Mouse (Mus musculus) limb, embryonic 11.5 days (tissue): ENCODE data around the gene Smtnl1. TPM values are rescaled to one million over a fixed set of nuclear protein-coding genes. Genes with fewer than 3 reads are reported as not detected.

Experiments
- ATAC-seq: fragments of 200-750 bp; cut with Nextera tagmentation; 2 replicates; pipeline ENCODE4 v1.8.0; 2017; ENCODE audit warnings: low read depth; ENCODE audit not compliant: insufficient number of reproducible peaks, low FRiP score, low TSS enrichment
- DNase-seq: peaks from one replicate; pipeline ENCODE4 v3.0.0-alpha.2; 2015; ENCODE audit warnings: low spot score
- H3K27ac ChIP-seq: fragments of 300-500 bp; sonication (generic); replicated peaks from 2 replicates; pipeline ENCODE4 v1.5.1; 2014; ENCODE audit warnings: low read depth, mild to moderate bottlenecking, low read length
- H3K27me3 ChIP-seq: fragments of 300-500 bp; sonication (generic); 2 replicates; pipeline ENCODE4 v1.6.1; 2014; ENCODE audit warnings: mild to moderate bottlenecking, low read length, mixed read lengths; ENCODE audit not compliant: control insufficient read depth, insufficient read depth
- H3K36me3 ChIP-seq: fragments of 300-500 bp; sonication (generic); 2 replicates; pipeline ENCODE4 v1.6.1; 2014; ENCODE audit warnings: mild to moderate bottlenecking, low read length, moderate library complexity, mixed read lengths; ENCODE audit not compliant: control insufficient read depth, insufficient read depth
- H3K4me1 ChIP-seq: fragments of 300-500 bp; sonication (generic); 2 replicates; pipeline ENCODE4 v1.6.1; 2014; ENCODE audit warnings: low read length, mixed read lengths; ENCODE audit not compliant: control insufficient read depth, insufficient read depth
- H3K4me2 ChIP-seq: fragments of 300-500 bp; sonication (generic); 2 replicates; pipeline ENCODE4 v1.6.1; 2014; ENCODE audit warnings: low read depth, mild to moderate bottlenecking, moderate library complexity; ENCODE audit not compliant: severe bottlenecking
- H3K4me3 ChIP-seq: fragments of 300-500 bp; sonication (generic); 2 replicates; pipeline ENCODE4 v1.5.1; 2014; ENCODE audit warnings: low read depth, low read length
- H3K9ac ChIP-seq: fragments of 300-500 bp; sonication (generic); 2 replicates; pipeline ENCODE4 v1.6.1; 2014; ENCODE audit warnings: mild to moderate bottlenecking, low read length
- H3K9me3 ChIP-seq: fragments of 300-500 bp; sonication (generic); 2 replicates; pipeline ENCODE4 v1.6.1; 2016; ENCODE audit warnings: low read length; ENCODE audit not compliant: control insufficient read depth
- WGBS: fragments of 180-500 bp; shearing (Covaris S2); extraction: QIAGEN DNeasy Blood & Tissue Kit; methylation state at CpG from one replicate; pipeline ENCODE4 v1.1.7; 2014; 5-methylcytosine and 5-hydroxymethylcytosine counted together
- polyA plus RNA-seq: library from polyadenylated mRNA; unstranded; fragments of >200 nt; fragmentation: Nextera tagmentation; extraction: Ambion mirVana; gene quantifications from 2 replicates; pipeline ENCODE4 v1.2.1, GENCODE M21; 2014

The Smtnl1 gene
- polyA plus RNA-seq, 1 experiment from 2014 or later, result 0.32 TPM

DNA sequence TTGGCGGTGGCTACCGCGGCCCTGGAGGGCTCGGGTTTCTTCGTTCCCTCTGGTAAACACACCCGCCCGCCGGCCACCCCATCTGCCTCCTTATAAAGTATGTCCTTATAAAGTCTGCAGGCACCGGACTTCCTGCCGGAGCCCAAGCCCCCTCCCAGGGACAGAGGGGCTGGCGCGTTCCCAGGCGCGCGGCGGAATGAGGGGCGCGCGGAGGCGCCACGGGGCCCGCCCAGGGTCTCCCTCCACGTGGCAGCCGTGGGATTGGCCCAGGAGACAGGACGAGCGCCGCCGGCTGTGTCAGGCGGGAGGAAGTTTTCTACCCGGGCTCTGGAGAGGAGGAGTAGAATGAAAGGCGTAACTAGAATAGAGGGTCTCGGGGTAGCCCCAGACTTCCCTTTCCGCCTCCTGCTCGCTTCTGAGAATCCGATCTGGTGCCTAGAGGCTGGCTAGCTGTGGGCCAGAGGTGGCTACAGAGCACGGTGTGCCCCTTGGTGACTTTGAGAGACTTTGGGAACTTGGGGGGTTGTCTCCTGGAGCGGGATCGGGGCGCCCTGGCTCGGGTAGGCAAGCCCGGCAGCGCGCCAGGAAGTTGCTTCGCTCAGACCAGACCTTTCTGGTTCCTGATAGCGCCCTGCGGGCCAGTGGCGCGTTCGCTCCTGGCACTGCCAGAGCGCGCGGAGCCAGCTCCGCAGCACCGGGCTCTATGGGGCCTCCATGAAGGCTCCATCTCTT is 17.7 kb upstream of the Smtnl1 start:
- H3K9ac ChIP-seq, result peak overlapping the region; percentile 88
- WGBS, result under 1% methylated on average over 54 of the region's 54 CpGs
- H3K4me1 ChIP-seq, result peaks cover 9% of the 10 kb centered on the region

DNA sequence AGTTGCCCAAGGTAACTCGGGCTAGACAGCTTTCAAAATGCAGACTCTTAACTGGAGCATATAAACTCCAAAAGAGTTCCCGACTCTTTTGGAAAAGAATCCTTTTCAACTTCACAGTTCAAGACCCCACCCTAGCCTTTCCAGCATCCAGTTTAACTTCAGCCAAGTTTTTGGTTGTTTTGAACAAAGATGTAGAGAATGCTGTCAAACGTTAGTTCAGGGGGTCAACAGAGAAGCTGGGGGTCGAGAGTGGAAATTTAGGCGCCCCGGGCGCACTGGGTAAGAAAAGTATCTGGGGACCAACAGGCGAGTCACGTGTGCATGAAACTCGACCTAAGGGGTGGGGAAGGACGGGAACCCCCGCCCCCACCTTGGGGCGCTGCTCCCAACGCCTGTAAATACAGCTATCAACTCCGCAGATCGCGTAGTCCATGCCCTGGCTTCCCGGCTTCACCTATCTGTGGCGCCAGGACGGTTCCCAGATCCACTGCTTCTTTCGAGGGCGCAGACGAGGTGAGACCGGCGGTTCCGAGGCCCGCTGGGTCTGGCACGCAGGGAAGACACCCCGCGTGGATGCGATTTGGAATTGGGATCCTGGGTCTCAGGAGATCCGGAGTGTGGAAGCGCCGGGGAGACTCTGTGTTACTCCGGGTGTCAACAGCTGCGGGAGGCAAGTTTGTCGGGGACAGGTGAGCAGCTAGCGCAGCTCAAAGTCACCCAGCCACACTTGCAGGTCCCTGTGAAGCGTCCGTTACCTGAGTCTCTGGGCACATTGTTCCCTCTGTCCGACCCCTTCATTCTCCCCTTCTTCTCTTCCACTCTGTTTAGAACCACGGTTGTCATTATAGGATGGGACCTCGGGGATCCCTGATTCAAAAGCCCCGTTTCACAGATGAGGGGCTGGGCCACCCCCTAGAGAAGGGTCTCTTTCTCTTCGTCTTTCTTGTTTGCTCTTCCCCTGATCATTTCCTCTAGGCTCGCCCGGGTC is 16.8 kb upstream of the Smtnl1 start:
- peak overlapping the region; percentile 88 for H3K9ac ChIP-seq
- H3K4me2 ChIP-seq, result peak overlapping the region; percentile 91
- H3K27me3 ChIP-seq, result no peaks in the 10 kb centered on the region
- H3K36me3 ChIP-seq, result no peaks in the 10 kb centered on the region; the same call in 1 of the 2 replicates
- no peaks in the 10 kb centered on the region for H3K9me3 ChIP-seq
- DNase-seq, result peak; percentile 68
- under 1% methylated on average over 47 of the region's 47 CpGs for WGBS
- peak; percentile 70 for ATAC-seq
- peaks cover 9% of the 10 kb centered on the region for H3K4me1 ChIP-seq
- peak overlapping the region; percentile 67 for H3K4me3 ChIP-seq
- peak overlapping the region; percentile 90 for H3K27ac ChIP-seq

More for the DNA sequence above, 17.7 kb upstream of the Smtnl1 start:
- Histone ChIP-seq H3K4me2 (peak overlapping the region; percentile 91), H3K27me3 (no peaks in the 10 kb centered on the region), H3K36me3 (no peaks in the 10 kb centered on the region; the same call in 1 of the 2 replicates), H3K4me3 (peak overlapping the region; percentile 67), H3K27ac (peak overlapping the region; percentile 90), H3K9me3 (no peaks in the 10 kb centered on the region)
- ATAC-seq (peak; percentile 88), DNase-seq (peak; percentile 90)

DNA sequence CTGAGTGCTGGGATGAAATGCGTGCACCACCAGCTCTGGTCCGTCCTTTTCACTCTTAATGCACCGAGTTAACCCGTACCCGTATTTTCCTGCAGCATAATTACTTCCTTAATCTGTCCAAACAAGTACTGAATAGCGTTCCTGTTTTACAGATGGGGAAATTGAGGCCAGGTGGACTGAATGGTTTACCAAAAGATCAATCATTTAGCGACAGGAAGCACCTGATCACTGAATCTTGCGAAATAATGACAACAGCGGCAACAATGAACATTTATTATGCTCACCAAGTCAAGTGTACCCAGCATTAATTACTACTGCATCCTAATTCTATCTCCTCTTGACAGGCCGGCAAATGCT is 16.1 kb upstream of the Smtnl1 start, which contains the start of gene Slc43a1:
TSS of gene Slc43a1 (plus strand) at position 258 of the 357 bp plus-strand sequence.
- Histone ChIP-seq H3K4me1 (peaks cover 9% of the 10 kb centered on the region), H3K9ac (peak within 1 kb of the TSS; percentile 88), H3K36me3 (no peaks in the 10 kb centered on the region; the same call in 1 of the 2 replicates), H3K4me3 (peak within 1 kb of the TSS; percentile 67), H3K27ac (peak within 1 kb of the TSS; percentile 90), H3K4me2 (peak within 1 kb of the TSS; percentile 91), H3K9me3 (no peaks in the 10 kb centered on the region), H3K27me3 (no peaks in the 10 kb centered on the region)
- ATAC-seq (no peak), DNase-seq (no peak)
- 13% methylated on average over 10 of the region's 10 CpGs for WGBS

GRCm38 (mm10) chr2:84837817-84838592 is 15.6 kb upstream of the Smtnl1 start:
- H3K9me3 ChIP-seq, result no peaks in the 10 kb centered on the region
- no peak overlapping the region for H3K9ac ChIP-seq
- no peak overlapping the region for H3K4me3 ChIP-seq
- peaks cover 9% of the 10 kb centered on the region for H3K4me1 ChIP-seq
- 25% methylated on average over 9 of the region's 9 CpGs for WGBS
- no peaks in the 10 kb centered on the region for H3K27me3 ChIP-seq
- no peak overlapping the region for H3K4me2 ChIP-seq
- no peak for DNase-seq
- no peak overlapping the region for H3K27ac ChIP-seq
- ATAC-seq, result no peak
- H3K36me3 ChIP-seq, result no peaks in the 10 kb centered on the region; the same call in 1 of the 2 replicates

DNA sequence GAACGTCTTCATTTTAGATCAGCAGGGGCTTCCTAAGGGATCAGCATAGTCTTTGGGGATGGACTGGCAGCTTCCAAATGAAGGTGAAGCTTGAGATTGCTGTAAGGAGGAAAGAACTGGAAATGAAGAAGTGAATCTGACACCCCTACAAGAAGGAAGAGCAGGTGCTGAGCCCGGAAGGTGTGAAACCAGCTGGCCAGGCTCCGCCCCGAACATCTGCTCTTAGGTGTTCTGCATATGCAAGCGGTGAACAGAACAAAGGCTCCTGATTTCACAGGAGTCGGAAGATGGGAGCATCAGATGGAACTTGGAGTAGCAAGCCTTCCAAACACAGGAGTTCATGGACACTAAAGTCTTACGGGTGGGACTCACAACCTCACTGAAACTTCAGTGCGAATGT is 14.7 kb upstream of the Smtnl1 start:
- Histone ChIP-seq H3K4me1 (peaks cover 7% of the 10 kb centered on the region), H3K9ac (no peak overlapping the region), H3K36me3 (no peaks in the 10 kb centered on the region; the same call in 1 of the 2 replicates), H3K27ac (no peak overlapping the region), H3K27me3 (no peaks in the 10 kb centered on the region), H3K4me2 (no peak overlapping the region), H3K4me3 (no peak overlapping the region), H3K9me3 (no peaks in the 10 kb centered on the region)
- WGBS, result 46% methylated on average over 8 of the region's 8 CpGs
- ATAC-seq, result no peak
- no peak for DNase-seq

DNA sequence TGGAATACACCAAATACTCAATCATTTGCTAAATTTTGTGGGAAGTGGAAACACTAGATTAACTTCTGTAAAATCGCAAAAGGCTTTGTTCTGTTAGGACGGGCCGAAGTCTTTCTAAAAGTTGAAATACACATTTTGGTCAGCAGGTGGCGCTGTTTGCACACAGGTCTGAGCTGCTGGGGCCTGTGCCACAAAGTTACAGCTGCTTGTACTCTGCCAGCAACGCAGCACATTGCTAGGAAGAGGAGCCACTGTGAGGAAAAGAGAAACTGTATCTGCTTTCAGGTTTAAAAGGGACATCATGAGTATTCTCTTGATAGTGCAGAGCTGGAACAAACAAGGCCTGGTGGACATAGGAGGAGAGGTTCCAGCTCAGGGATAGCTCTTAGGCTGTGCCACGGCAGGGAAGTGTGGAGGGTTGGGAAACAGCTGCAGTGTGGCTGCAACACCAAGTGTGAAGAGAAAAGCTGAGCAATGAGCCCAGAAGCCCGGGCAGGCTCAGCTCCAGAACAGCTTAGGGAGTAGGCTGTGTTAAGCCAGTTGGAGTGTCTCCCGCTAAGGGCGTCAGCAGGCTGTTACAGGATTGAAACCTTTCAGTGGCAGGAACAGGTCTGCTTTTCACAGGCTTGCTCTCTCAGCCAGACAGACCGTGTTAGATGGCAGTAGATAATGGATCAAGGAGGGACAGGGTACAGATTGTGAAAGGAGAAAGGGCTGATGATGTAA is 9.4 kb upstream of the Smtnl1 start:
- Histone ChIP-seq H3K9ac (no peak overlapping the region), H3K4me3 (no peak overlapping the region), H3K4me2 (no peak overlapping the region), H3K27me3 (no peaks in the 10 kb centered on the region), H3K9me3 (no peaks in the 10 kb centered on the region), H3K36me3 (peaks cover 2% of the 10 kb centered on the region; the same call in 1 of the 2 replicates), H3K27ac (no peak overlapping the region), H3K4me1 (peaks cover 5% of the 10 kb centered on the region; the same call in 1 of the 2 replicates)
- ATAC-seq, result peak; percentile 68; the same call in 1 of the 2 replicates
- 38% methylated on average over 10 of the region's 10 CpGs for WGBS
- peak; percentile 90 for DNase-seq

DNA sequence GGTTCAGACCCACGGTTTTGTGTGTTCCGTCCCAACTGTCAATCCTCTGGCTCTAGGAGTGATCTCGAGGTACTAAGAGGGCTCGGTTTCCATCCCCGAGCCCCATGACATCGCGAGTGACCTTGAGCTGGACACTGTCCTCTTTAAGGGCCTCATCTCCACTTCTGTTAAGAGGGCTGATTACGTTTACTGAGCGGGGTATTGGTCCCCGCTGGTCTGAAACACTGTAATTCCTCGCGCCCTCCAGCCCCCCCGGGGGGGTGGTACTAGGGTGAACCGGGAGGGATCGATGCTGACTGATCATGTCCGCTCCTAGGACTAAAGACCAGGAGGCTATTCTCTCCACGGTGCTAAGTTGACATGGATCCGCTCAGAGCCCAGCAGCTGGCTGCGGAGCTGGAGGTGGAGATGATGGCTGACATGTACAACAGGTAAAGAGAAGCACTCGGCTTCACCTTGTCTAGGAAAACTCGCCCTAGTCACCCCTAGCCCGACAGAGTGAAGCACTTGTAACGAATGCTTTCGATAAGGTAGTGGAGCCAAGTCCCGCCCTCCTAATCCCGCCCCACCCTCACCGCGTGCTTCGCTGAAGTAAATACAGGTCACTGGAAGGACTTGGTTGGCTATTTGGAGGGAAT is 5.0 kb upstream of the Smtnl1 start:
- Histone ChIP-seq H3K36me3 (peaks cover 2% of the 10 kb centered on the region; the same call in 1 of the 2 replicates), H3K9me3 (no peaks in the 10 kb centered on the region), H3K27ac (no peak overlapping the region; the same call in 1 of the 2 replicates), H3K4me1 (peaks cover 5% of the 10 kb centered on the region; the same call in 1 of the 2 replicates), H3K9ac (peak overlapping the region; percentile 62), H3K4me2 (peak overlapping the region; percentile 94), H3K4me3 (peak overlapping the region; percentile 84), H3K27me3 (no peaks in the 10 kb centered on the region)
- DNase-seq (no peak), ATAC-seq (peak; percentile 10; the same call in 1 of the 2 replicates)
- under 1% methylated on average over 29 of the region's 29 CpGs for WGBS
